Mouse (Mus musculus): ENCODE measurements at regions not wholly inside any gene's neighbourhood (a gene's known extent, or its start where the extent isn't known, plus 50 kb on each side); places are given as distances from the start of the nearest gene placed in this dataset.

DNA sequence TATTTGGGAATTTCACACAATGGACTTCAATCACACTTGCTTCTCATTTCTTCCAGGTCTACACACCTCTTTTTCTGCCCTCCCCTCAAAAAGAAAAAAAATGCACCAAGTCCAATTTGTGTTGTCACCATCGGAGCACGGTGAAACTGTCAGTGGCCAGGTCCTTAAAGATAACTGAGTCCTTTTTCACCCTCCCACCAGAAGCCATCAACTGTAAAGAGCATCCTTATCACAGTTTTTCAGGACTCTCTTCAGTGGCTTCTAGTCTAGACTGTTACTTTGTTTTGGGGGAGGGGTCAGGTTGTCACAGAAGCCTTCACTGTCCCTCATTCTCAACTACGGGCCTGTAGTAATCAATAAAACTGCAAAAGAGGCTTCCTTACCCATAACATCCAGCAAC lies 91.5 kb upstream of the Zdhhc15 start:
- DNase-seq = no peak

DNA sequence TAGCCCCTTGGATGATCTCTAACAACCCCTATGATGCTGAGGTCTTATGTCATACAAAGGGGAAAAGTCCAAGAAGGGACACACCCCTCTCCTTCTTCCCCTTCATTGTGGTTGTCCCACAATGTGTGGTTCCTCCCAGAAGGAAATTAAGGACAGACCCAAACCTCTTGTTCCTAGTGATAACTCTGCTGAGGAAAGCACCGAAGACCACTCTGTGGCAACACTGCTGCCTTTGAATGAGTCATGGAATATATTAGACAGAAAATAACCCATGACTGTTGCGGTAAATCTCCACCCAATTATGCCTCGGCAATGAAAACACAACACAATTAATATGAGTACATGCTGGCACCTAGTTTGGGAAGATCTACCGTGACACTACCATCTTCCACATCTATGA lies 89.4 kb upstream of the Zdhhc15 start:
- no peak for DNase-seq

- DNase-seq = peak; percentile 5
These were observed 78.5 kb upstream of the Zdhhc15 start for GRCm38 (mm10) chrX:104749356-104749755.
